Mouse (Mus musculus) liver (tissue): Measurements from ENCODE around the gene Elf4.

Experiments
- DNase-seq: peaks from one replicate; pipeline ENCODE4 v3.0.0-alpha.2; 2020; ENCODE audit warnings: mixed read lengths

Elf4 gene

DNA sequence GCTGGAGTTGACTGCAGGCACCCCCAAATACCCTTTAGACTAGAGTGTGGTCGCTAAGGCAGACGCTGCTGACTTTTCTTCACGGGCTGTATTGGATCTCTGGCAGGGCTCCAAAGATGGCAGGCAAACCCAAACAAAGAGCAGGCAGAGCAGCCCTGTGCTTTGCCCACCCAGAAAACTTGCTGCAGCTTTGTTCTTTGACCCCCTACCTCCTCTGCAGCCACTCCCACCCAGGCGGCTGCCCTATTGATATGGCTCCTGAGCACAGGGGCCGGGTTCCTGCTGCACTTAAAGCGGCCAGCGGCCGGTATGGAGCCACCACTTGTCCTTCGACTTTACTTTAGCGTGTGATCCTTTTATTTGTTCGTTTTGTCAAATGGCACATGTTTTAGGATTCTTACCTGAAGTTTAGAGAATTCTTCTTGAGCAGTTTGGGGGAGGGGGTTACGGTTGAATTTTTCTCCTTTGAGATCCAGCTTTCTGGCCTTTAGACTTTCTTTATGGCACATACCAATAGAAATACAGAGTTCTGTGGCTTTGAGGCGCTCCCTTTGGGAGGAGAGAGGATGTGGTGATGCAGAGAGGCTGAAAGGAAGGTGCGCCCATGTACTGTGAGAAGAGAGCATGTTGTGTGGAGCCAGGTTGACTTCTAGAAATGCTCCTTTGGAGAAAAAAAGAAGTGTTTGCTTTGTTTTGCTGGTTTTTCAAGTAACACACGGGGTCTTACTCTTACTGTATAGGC lies 96.9 kb downstream of the Elf4 start:
- DNase-seq = no peak
